Mouse (Mus musculus) hindbrain, embryonic 16.5 days (tissue): ENCODE measurements around the gene Sfn. TPM values are rescaled to one million over a fixed set of nuclear protein-coding genes. Genes with fewer than 3 reads are reported as not detected.

Source experiments
- ATAC-seq: fragments of 200-750 bp; cut with Nextera tagmentation; 2 replicates; pipeline ENCODE4 v1.8.0; 2017; ENCODE audit warnings: moderate TSS enrichment, moderate library complexity
- H3K27ac ChIP-seq: fragments of 300-500 bp; sonication (generic); 2 replicates; pipeline ENCODE4 v1.5.1; 2014; ENCODE audit warnings: low read depth, mild to moderate bottlenecking, control low read depth, low read length, moderate library complexity
- H3K27me3 ChIP-seq: fragments of 300-500 bp; sonication (generic); replicated peaks from 2 replicates; pipeline ENCODE4 v1.6.1; 2014; ENCODE audit warnings: low read length; ENCODE audit not compliant: control insufficient read depth, insufficient read depth
- H3K36me3 ChIP-seq: fragments of 300-500 bp; sonication (generic); 2 replicates; pipeline ENCODE4 v1.6.1; 2014; ENCODE audit warnings: mild to moderate bottlenecking, low read length, moderate library complexity, mixed read lengths; ENCODE audit not compliant: control insufficient read depth, insufficient read depth
- H3K4me1 ChIP-seq: fragments of 300-500 bp; sonication (generic); 2 replicates; pipeline ENCODE4 v1.6.1; 2014; ENCODE audit warnings: low read depth, low read length; ENCODE audit not compliant: control insufficient read depth, insufficient read depth
- H3K4me2 ChIP-seq: fragments of 300-500 bp; sonication (generic); 2 replicates; pipeline ENCODE4 v1.6.1; 2014; ENCODE audit warnings: mild to moderate bottlenecking, low read length, control low read depth, moderate library complexity
- H3K4me3 ChIP-seq: fragments of 300-500 bp; sonication (generic); 2 replicates; pipeline ENCODE4 v1.5.1; 2014; ENCODE audit warnings: mild to moderate bottlenecking, low read length, control low read depth, moderate library complexity
- H3K9ac ChIP-seq: fragments of 300-500 bp; sonication (generic); 2 replicates; pipeline ENCODE4 v1.6.1; 2014; ENCODE audit warnings: low read depth, mild to moderate bottlenecking, control low read depth, low read length, moderate library complexity
- H3K9me3 ChIP-seq: fragments of 300-500 bp; sonication (generic); 2 replicates; pipeline ENCODE4 v1.6.1; 2014; ENCODE audit warnings: mild to moderate bottlenecking, low read length, moderate library complexity; ENCODE audit not compliant: control insufficient read depth
- WGBS: fragments of 180-500 bp; shearing (Covaris S2); extraction: QIAGEN DNeasy Blood & Tissue Kit; methylation state at CpG from one replicate; pipeline ENCODE4 v1.1.7; 2014; 5-methylcytosine and 5-hydroxymethylcytosine counted together
- polyA plus RNA-seq: library from polyadenylated mRNA; unstranded; fragments of >200 nt; fragmentation: Nextera tagmentation; extraction: Ambion mirVana; gene quantifications from 2 replicates; pipeline ENCODE4 v1.2.1, GENCODE M21; 2015

Gene Sfn
- polyA plus RNA-seq, 1 experiment from 2014 or later = 2.1 TPM

DNA sequence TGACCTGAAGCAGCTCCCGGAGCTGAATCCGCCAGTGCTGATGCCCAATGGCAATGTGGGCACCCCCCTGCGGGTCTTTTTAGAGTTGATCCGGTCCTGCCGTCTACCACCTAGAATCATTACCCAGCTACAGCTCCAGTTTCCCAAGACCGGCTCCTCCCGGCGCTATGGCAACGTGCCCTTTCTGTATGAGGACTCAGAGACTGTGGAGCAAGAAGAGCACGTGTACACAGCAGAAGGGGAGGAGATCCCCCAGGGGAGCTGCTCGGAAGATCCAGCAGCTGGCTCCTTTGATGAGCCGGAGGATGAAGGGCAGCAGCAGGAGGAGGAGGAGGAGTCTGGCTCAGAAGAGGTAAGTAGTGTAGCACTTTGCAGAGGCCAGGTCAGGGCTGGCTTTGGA lies 24.0 kb downstream of the Sfn start:
- no peak overlapping the region for H3K4me2 ChIP-seq
- H3K27me3 ChIP-seq = no peaks in the 10 kb centered on the region
- no peak overlapping the region for H3K27ac ChIP-seq
- no peaks in the 10 kb centered on the region for H3K9me3 ChIP-seq
- H3K4me3 ChIP-seq = no peak overlapping the region
- ATAC-seq = no peak
- H3K36me3 ChIP-seq = peaks cover 24% of the 10 kb centered on the region
- H3K9ac ChIP-seq = no peak overlapping the region
- H3K4me1 ChIP-seq = peaks cover 7% of the 10 kb centered on the region
- 59% methylated on average over 12 of the region's 12 CpGs for WGBS

DNA sequence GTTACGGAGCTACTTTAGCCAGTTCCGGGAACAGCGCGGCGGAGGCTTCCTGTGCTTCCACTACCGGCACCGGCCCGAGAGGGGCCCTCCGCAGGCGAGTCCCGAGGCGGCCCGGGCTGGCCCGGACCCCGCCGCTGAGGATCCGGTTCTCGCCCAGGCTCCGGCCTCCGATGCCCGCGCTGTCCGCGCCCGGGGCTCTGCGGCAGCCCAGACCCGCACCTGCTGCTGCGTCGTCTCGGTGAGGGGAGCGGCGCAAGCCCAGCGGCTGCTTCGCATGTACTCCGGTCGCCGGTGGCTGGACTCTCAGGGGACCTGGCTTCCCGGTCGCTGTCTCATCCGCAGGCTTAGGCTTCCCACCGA lies 27.1 kb downstream of the Sfn start:
- H3K27me3 ChIP-seq = no peaks in the 10 kb centered on the region
- H3K36me3 ChIP-seq = peaks cover 12% of the 10 kb centered on the region
- peak overlapping the region; percentile 73 for H3K4me2 ChIP-seq
- H3K9me3 ChIP-seq = no peaks in the 10 kb centered on the region
- H3K27ac ChIP-seq = 0 out of 2 replicates have a peak overlapping the region, but pooled peaks have one; percentile 37
- WGBS = under 1% methylated on average over 41 of the region's 41 CpGs
- peak overlapping the region; percentile 96 for H3K4me3 ChIP-seq
- peak overlapping the region; percentile 76 for H3K9ac ChIP-seq
- ATAC-seq = peak; percentile 65
- peaks cover 7% of the 10 kb centered on the region for H3K4me1 ChIP-seq

DNA sequence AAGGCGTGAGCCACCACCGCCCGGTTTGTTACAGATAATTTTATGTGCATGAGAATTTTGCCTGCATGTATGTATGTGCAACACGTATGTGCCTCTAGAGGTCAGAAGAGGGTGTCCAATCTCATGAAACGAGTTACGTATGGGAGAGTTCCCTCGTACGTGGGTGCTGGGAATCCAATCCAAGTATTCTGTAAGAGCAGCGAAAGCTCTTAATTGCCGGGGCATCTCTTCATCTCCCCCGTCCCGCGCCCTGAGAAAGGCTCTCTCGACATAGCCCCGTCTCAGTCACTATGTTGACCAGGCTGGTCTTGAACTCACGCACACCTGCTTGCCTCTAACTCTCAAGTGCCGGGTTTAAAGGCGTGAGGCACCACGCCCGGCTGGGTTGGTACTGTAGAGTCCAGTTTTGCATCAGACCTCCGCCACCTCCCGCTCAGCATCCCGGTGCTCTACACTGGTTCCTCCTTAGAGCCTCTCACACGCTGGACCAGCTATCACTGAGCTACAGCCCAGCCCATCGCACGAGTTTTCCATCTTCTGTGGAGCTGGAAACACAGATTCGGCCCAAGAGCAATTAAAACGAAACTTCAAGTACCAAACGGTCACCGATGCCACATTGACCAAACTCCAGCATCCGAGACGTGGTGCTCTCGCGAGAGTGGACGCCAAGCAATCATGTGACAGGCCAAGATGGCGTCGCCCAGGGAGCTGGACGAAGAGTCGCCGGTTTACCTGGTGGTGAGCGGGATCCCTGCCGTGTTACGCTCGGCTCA lies 27.7 kb downstream of the Sfn start, which contains the start of gene Gpatch3:
Gpatch3 (plus strand) TSS at position 676 of the 773 bp plus-strand sequence.
- peak within 1 kb of the TSS; percentile 73 for H3K4me2 ChIP-seq
- ATAC-seq = peak; percentile 93
- H3K36me3 ChIP-seq = peaks cover 10% of the 10 kb centered on the region
- peaks cover 7% of the 10 kb centered on the region for H3K4me1 ChIP-seq
- peak within 1 kb of the TSS; percentile 96 for H3K4me3 ChIP-seq
- H3K9ac ChIP-seq = peak within 1 kb of the TSS; percentile 76
- 5% methylated on average over 44 of the region's 44 CpGs for WGBS
- H3K9me3 ChIP-seq = no peaks in the 10 kb centered on the region
- no peaks in the 10 kb centered on the region for H3K27me3 ChIP-seq
- peak within 1 kb of the TSS; percentile 84 for H3K27ac ChIP-seq

DNA sequence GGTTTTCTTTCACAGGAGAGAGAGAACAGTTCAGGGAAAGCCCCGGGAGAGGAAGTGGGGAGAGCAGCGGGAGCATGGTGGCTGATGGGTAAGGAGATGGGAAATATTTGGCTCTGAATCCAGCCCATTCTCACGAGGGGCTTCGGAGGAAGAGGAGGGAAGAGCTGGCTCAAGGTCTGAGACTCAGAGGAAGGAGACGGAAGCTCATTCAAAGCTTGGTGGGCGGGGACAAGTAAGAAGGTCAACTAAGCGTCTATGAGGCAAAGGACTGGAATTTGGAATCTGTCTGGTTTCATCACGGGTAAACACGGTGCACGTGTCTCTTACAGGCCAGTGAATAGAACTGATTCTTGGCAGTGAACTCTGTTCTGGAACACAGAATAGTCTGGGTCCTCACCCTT lies 31.9 kb downstream of the Sfn start:
- no peaks in the 10 kb centered on the region for H3K27me3 ChIP-seq

DNA sequence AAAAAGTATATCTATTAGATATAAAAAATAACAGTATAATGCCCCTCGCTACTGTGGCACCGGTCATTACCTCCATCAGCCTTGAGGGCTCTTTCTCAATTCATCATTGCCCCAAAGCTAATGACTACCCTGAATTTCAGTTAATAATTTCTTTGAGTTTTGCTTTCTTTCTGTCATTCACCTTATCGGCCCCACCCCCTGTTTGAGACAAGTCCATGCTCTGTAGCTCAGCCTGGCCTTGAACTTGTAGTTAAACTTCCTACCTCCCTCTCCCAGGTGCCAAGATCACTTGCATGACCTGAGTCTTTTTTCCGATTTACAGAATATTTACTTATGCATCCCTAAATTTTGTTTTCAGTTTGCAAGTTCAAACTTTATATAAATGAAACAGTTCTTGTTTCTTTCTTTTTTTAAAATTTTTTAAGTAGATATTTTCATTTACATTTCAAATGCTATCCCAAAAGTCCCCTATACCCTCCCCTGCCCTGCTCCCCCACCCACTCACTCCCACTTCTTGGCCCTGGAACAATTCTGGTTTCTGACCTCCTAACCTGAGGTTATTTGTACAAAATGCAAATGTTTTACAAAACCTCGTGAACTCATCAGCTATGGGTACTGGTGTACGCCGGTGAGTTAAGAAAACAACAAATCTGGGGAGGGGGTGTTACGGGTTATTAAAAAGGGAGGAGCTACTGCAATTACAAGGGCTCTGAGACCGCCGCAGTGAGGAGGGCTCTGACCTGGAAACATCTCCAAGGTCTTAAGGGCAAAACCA lies 32.5 kb downstream of the Sfn start:
- no peak overlapping the region for H3K4me3 ChIP-seq
- H3K27ac ChIP-seq = no peak overlapping the region
- H3K9ac ChIP-seq = no peak overlapping the region
- ATAC-seq = no peak
- H3K9me3 ChIP-seq = no peaks in the 10 kb centered on the region
- no peaks in the 10 kb centered on the region for H3K4me1 ChIP-seq
- no peaks in the 10 kb centered on the region for H3K36me3 ChIP-seq
- H3K4me2 ChIP-seq = no peak overlapping the region
- WGBS = 77% methylated on average over 10 of the region's 10 CpGs
- H3K27me3 ChIP-seq = no peaks in the 10 kb centered on the region

More for the DNA sequence above, 31.9 kb downstream of the Sfn start:
- no peaks in the 10 kb centered on the region; the same call in 1 of the 2 replicates for H3K4me1 ChIP-seq
- H3K4me3 ChIP-seq = no peak overlapping the region
- no peak for ATAC-seq
- no peak overlapping the region for H3K9ac ChIP-seq
- no peak overlapping the region for H3K4me2 ChIP-seq
- no peaks in the 10 kb centered on the region for H3K36me3 ChIP-seq
- WGBS = 62% methylated on average over 10 of the region's 10 CpGs
- H3K9me3 ChIP-seq = no peaks in the 10 kb centered on the region
- H3K27ac ChIP-seq = no peak overlapping the region

DNA sequence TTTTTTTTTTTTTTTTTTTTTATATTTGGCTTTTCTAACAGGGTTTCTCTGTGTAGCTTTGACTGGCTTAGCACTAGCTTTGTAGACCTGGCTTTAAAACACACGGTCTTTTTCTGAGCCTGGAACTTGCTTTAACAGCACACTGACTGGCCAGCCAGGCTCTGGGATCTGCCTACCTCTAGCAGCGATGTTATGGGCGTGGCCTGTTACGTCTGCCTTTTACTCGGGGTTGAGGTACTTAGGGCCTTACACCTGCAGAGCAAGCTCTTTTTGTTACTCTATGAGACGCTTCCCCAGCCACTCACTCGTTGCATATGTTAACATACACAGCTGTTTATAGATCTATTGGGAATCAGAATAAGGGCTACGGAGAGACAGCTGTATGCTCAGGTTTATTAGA lies 34.7 kb downstream of the Sfn start:
- Histone ChIP-seq H3K27me3 (no peaks in the 10 kb centered on the region), H3K4me3 (no peak overlapping the region), H3K36me3 (no peaks in the 10 kb centered on the region), H3K27ac (no peak overlapping the region), H3K9ac (no peak overlapping the region), H3K9me3 (no peaks in the 10 kb centered on the region), H3K4me1 (no peaks in the 10 kb centered on the region), H3K4me2 (no peak overlapping the region)
- no peak for ATAC-seq
- WGBS = 27% methylated on average over 8 of the region's 8 CpGs

DNA sequence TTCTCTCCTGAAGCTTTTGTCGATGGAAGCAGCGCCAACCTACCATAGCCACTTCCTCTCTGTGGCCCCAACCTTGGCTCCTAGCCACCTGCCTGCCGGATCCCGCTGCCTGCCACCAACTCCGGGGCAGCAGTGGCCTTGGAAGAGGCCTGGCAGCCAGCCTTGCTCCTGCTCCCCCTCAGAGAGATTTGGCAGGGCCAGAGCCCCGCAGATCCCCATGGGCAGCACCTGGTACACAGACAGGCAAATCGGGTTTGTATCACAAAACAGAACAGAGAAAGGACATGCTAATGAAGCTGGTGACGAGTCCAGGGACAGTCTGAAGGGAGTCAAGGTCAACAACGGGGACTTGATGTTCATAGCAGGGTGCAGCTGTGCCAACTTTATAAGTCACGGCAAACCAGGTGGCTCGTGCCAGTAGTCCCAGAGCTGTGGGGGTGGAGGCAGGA lies 38.8 kb downstream of the Sfn start:
- ATAC-seq = no peak; the same call in 1 of the 2 replicates
- Histone ChIP-seq H3K9ac (no peak overlapping the region), H3K4me1 (no peaks in the 10 kb centered on the region), H3K9me3 (no peaks in the 10 kb centered on the region), H3K36me3 (no peaks in the 10 kb centered on the region), H3K27me3 (no peaks in the 10 kb centered on the region), H3K27ac (no peak overlapping the region), H3K4me2 (no peak overlapping the region), H3K4me3 (no peak overlapping the region)
- WGBS = 63% methylated on average over 11 of the region's 11 CpGs

DNA sequence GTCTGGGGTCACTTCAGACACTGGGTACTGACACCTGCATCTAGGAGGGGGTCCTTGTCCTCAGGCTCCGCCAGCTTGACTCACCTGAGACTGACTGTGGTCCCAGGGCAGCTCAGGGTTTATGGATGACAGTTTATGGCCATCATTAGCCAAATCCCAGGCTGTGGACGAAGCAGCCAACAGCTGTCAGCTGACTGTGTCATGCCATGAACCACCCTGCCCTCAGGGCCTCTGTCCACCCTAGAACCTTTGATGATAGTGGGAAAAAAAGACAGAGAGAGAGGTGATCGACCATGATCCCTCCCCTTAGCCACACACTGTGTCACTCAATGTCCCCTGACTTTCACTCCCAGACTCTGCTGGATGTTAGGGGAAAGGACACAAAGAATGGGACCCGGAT lies 40.3 kb downstream of the Sfn start:
- ATAC-seq = no peak
- H3K4me2 ChIP-seq = no peak overlapping the region
- H3K36me3 ChIP-seq = no peaks in the 10 kb centered on the region
- H3K27ac ChIP-seq = no peak overlapping the region
- 72% methylated on average over 4 of the region's 4 CpGs for WGBS
- H3K9me3 ChIP-seq = no peaks in the 10 kb centered on the region
- H3K9ac ChIP-seq = no peak overlapping the region
- no peaks in the 10 kb centered on the region for H3K4me1 ChIP-seq
- no peak overlapping the region for H3K4me3 ChIP-seq
- no peaks in the 10 kb centered on the region for H3K27me3 ChIP-seq

DNA sequence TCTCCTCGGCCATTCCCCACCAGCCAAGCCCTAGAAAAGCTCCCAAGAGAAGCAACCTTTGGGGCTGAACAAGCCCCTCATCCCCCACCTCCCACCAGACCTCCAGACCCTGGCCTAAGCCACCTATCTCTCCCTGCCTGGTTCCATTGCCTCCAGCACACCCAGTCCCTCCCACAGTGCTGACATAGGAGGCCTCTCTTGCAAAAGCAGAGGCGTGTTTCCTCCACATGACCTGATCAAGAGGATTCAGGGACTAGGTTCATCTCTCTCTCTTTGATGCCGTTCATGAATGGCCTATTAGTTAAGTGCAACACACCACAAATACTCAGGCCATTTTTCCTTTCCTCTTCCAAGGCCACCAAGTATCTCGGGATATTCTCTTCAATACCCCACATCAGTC lies 42.1 kb downstream of the Sfn start:
- Histone ChIP-seq H3K4me1 (no peaks in the 10 kb centered on the region), H3K27me3 (no peaks in the 10 kb centered on the region; the same call in 1 of the 2 replicates), H3K4me2 (no peak overlapping the region), H3K9ac (no peak overlapping the region), H3K27ac (no peak overlapping the region), H3K4me3 (no peak overlapping the region), H3K36me3 (no peaks in the 10 kb centered on the region), H3K9me3 (no peaks in the 10 kb centered on the region)
- ATAC-seq = no peak
- WGBS = 76% methylated on average over 4 of the region's 4 CpGs
